Mouse (Mus musculus) activated CD4-positive, CD25-positive, alpha-beta regulatory T cell, adult 4 months (primary cell): Measurements from ENCODE around the gene Tcf7l2. TPM values are rescaled to one million over a fixed set of nuclear protein-coding genes. Genes with fewer than 3 reads are reported as not detected.

Source experiments
- ATAC-seq: one replicate; pipeline ENCODE4 v1.8.0; 2017
- polyA plus RNA-seq, 2 experiments: library from polyadenylated mRNA; unstranded; fragments of 100-300 nt; shearing (Covaris generic); gene quantifications; one replicate each; pipeline ENCODE4 v1.2.1; 2017

Gene Tcf7l2
- polyA plus RNA-seq, 2 experiments from 2014 or later, result 1.6 TPM

GRCm38 (mm10) chr19:55956745-55957144 lies 215.1 kb downstream of the Tcf7l2 start:
- ATAC-seq, result no peak

GRCm38 (mm10) chr19:55964421-55964820 lies 222.8 kb downstream of the Tcf7l2 start:
- ATAC-seq, result no peak

DNA sequence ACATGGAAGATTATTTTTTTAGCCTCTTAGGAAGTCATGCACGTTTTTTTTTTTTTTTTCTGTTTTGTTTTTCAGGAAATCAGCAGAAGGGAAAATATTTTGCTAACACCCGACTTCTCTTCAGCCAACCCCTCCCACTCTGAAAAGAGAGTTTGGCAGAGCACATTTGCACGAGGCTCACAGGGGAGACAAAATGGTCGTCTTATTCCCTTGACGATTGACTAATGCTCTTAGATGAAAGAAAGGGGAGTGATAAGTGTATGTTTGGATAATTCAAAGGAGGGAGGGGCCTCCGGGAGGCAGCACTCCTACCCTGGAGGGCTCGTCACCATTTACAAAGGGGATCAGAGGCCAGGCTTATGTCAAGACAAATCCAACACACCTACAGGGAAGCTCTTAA lies 224.4 kb downstream of the Tcf7l2 start:
- no peak for ATAC-seq

GRCm38 (mm10) chr19:55969929-55970531 lies 228.4 kb downstream of the Tcf7l2 start:
- no peak for ATAC-seq

DNA sequence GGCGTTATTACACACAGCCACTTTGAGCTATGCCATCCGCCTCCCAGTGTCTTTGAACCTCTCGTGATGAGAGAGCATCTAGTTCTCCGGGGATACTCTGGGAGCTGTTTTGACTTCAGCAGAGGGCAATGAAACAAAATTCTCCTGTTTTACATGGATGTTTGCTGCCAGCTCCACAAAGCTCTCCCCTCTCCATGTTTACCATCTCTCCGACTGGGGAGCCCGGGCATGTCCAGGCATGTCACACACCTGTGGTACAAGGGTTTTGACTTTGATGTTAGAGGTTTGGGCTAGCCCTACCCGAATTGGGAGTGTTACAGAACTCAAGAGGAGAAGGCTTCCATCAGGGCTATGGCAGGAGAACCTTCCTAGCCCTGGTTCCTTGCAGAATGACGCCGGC lies 234.5 kb downstream of the Tcf7l2 start:
- ATAC-seq, result no peak
